Mouse (Mus musculus): ENCODE data around the gene Itpk1. TPM values are rescaled to one million over a fixed set of nuclear protein-coding genes. Genes with fewer than 3 reads are reported as not detected.

Itpk1 gene
- polyA plus RNA-seq, 1 experiment, result 44.0 TPM

- H3K4me1 ChIP-seq (ENCODE audit: control insufficient read depth, insufficient read depth, low read length), result no peaks in the 10 kb centered on the region
- H3K4me3 ChIP-seq (ENCODE audit: low read depth, low read length), result no peak overlapping the region
- no peak overlapping the region for H3K9ac ChIP-seq (ENCODE audit: low read depth, poor library complexity, severe bottlenecking)
- no peak overlapping the region for H3K27ac ChIP-seq (ENCODE audit: insufficient read depth, low read length)
- TF ChIP-seq POLR2A (IDR thresholded peaks at IDR 0.05; ENCODE audit: insufficient read depth, low read length), result no peak
- no peak for TF ChIP-seq EP300 (IDR thresholded peaks at IDR 0.05; ENCODE audit: insufficient read depth, low read depth, low read length)
- TF ChIP-seq CTCF (IDR thresholded peaks at IDR 0.05; ENCODE audit: low read depth, low read length), result no peak
- no peaks in the 10 kb centered on the region for H3K9me3 ChIP-seq (replicated peaks; ENCODE audit: control insufficient read depth, insufficient read depth, low read length, poor library complexity, severe bottlenecking)
- no peaks in the 10 kb centered on the region for H3K27me3 ChIP-seq (ENCODE audit: control insufficient read depth, insufficient read depth, low read length, poor library complexity, severe bottlenecking)
- H3K36me3 ChIP-seq (ENCODE audit: control insufficient read depth, insufficient read depth, low read length, poor library complexity, severe bottlenecking), result peaks cover 7% of the 10 kb centered on the region
These were observed 119.3 kb downstream of the Itpk1 start for GRCm38 (mm10) chr12:102585390-102585789.

- Histone ChIP-seq H3K4me3 (ENCODE audit: low read depth, low read length) (no peak overlapping the region), H3K9me3 (replicated peaks; ENCODE audit: control insufficient read depth, insufficient read depth, low read length, poor library complexity, severe bottlenecking) (no peaks in the 10 kb centered on the region), H3K27me3 (ENCODE audit: control insufficient read depth, insufficient read depth, low read length, poor library complexity, severe bottlenecking) (no peaks in the 10 kb centered on the region), H3K36me3 (ENCODE audit: control insufficient read depth, insufficient read depth, low read length, poor library complexity, severe bottlenecking) (peaks cover 10% of the 10 kb centered on the region), H3K4me1 (ENCODE audit: control insufficient read depth, insufficient read depth, low read length) (no peaks in the 10 kb centered on the region), H3K9ac (ENCODE audit: low read depth, poor library complexity, severe bottlenecking) (no peak overlapping the region), H3K27ac (ENCODE audit: insufficient read depth, low read length) (no peak overlapping the region)
- TF ChIP-seq EP300 (IDR thresholded peaks at IDR 0.05; ENCODE audit: insufficient read depth, low read depth, low read length) (no peak), POLR2A (IDR thresholded peaks at IDR 0.05; ENCODE audit: insufficient read depth, low read length) (no peak), CTCF (IDR thresholded peaks at IDR 0.05; ENCODE audit: low read depth, low read length) (no peak)
These were observed 122.3 kb downstream of the Itpk1 start for GRCm38 (mm10) chr12:102582441-102582840.

DNA sequence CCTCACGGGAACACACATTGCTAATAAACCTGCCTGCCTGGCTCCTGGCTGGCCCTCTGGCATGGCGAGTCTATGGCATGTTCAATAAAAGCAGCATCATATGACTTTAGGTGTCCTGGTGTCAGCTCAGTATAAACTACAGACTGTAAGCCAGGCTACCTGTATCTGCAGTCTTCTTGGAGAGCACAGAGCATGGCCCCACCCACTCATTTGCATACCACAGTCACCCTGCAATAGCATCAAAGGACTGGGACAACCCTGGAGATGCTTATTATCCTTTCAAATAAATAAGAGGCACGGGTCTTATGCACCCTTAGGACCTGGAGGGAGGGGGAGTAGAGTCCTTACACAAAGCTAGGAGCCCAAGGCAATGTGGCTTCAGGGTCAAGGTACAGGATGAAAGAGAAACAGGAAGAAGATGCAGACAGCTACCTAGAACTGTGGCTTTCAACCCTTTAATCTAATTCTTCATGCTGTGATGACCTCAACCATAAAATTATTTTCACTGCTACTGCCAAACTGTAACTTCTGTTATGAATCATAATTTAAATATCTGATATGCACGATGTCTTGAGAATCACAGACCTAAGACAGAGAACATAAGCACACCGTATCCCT is 123.0 kb downstream of the Itpk1 start:
- TF ChIP-seq CTCF (IDR thresholded peaks at IDR 0.05; ENCODE audit: low read depth, low read length) (no peak), POLR2A (IDR thresholded peaks at IDR 0.05; ENCODE audit: insufficient read depth, low read length) (no peak), EP300 (IDR thresholded peaks at IDR 0.05; ENCODE audit: insufficient read depth, low read depth, low read length) (no peak)
- Histone ChIP-seq H3K4me3 (ENCODE audit: low read depth, low read length) (no peak overlapping the region), H3K4me1 (ENCODE audit: control insufficient read depth, insufficient read depth, low read length) (no peaks in the 10 kb centered on the region), H3K9me3 (replicated peaks; ENCODE audit: control insufficient read depth, insufficient read depth, low read length, poor library complexity, severe bottlenecking) (no peaks in the 10 kb centered on the region), H3K27me3 (ENCODE audit: control insufficient read depth, insufficient read depth, low read length, poor library complexity, severe bottlenecking) (no peaks in the 10 kb centered on the region), H3K27ac (ENCODE audit: insufficient read depth, low read length) (no peak overlapping the region), H3K9ac (ENCODE audit: low read depth, poor library complexity, severe bottlenecking) (no peak overlapping the region), H3K36me3 (ENCODE audit: control insufficient read depth, insufficient read depth, low read length, poor library complexity, severe bottlenecking) (peaks cover 10% of the 10 kb centered on the region)

GRCm38 (mm10) chr12:102579041-102579440 is 125.7 kb downstream of the Itpk1 start:
- peaks cover 12% of the 10 kb centered on the region for H3K36me3 ChIP-seq (ENCODE audit: control insufficient read depth, insufficient read depth, low read length, poor library complexity, severe bottlenecking)
- no peak overlapping the region for H3K4me3 ChIP-seq (ENCODE audit: low read depth, low read length)
- no peaks in the 10 kb centered on the region for H3K4me1 ChIP-seq (ENCODE audit: control insufficient read depth, insufficient read depth, low read length)
- H3K9ac ChIP-seq (ENCODE audit: low read depth, poor library complexity, severe bottlenecking), result no peak overlapping the region
- TF ChIP-seq CTCF (IDR thresholded peaks at IDR 0.05; ENCODE audit: low read depth, low read length) (peak; percentile 76), EP300 (IDR thresholded peaks at IDR 0.05; ENCODE audit: insufficient read depth, low read depth, low read length) (no peak), POLR2A (IDR thresholded peaks at IDR 0.05; ENCODE audit: insufficient read depth, low read length) (no peak)
- no peaks in the 10 kb centered on the region for H3K9me3 ChIP-seq (replicated peaks; ENCODE audit: control insufficient read depth, insufficient read depth, low read length, poor library complexity, severe bottlenecking)
- no peaks in the 10 kb centered on the region for H3K27me3 ChIP-seq (ENCODE audit: control insufficient read depth, insufficient read depth, low read length, poor library complexity, severe bottlenecking)
- H3K27ac ChIP-seq (ENCODE audit: insufficient read depth, low read length), result no peak overlapping the region

GRCm38 (mm10) chr12:102576659-102577398 is 127.9 kb downstream of the Itpk1 start:
- H3K36me3 ChIP-seq (ENCODE audit: control insufficient read depth, insufficient read depth, low read length, poor library complexity, severe bottlenecking), result peaks cover 24% of the 10 kb centered on the region
- no peaks in the 10 kb centered on the region for H3K4me1 ChIP-seq (ENCODE audit: control insufficient read depth, insufficient read depth, low read length)
- TF ChIP-seq CTCF (IDR thresholded peaks at IDR 0.05; ENCODE audit: low read depth, low read length) (no peak), EP300 (IDR thresholded peaks at IDR 0.05; ENCODE audit: insufficient read depth, low read depth, low read length) (no peak), POLR2A (IDR thresholded peaks at IDR 0.05; ENCODE audit: insufficient read depth, low read length) (no peak)
- H3K27ac ChIP-seq (ENCODE audit: insufficient read depth, low read length), result no peak overlapping the region
- no peaks in the 10 kb centered on the region for H3K27me3 ChIP-seq (ENCODE audit: control insufficient read depth, insufficient read depth, low read length, poor library complexity, severe bottlenecking)
- H3K9me3 ChIP-seq (replicated peaks; ENCODE audit: control insufficient read depth, insufficient read depth, low read length, poor library complexity, severe bottlenecking), result no peaks in the 10 kb centered on the region
- no peak overlapping the region for H3K4me3 ChIP-seq (ENCODE audit: low read depth, low read length)
- no peak overlapping the region for H3K9ac ChIP-seq (ENCODE audit: low read depth, poor library complexity, severe bottlenecking)
